Mouse (Mus musculus) liver, adult 2 months (tissue): Measurements from ENCODE around the gene Osbpl10.

ENCODE experiments used
- CTCF ChIP-seq: fragments of 200-500 bp; IDR thresholded peaks from 2 replicates; pipeline ENCODE4 v1.5.1; 2011; ENCODE audit warnings: low read depth, low read length, control low read depth
- POLR2A ChIP-seq: fragments of 200-500 bp; IDR thresholded peaks from 2 replicates; pipeline ENCODE4 v1.6.1; 2011; ENCODE audit warnings: low read length, control low read depth; ENCODE audit not compliant: insufficient read depth; ENCODE audit errors: extremely low read depth

- no peak for TF ChIP-seq POLR2A
- TF ChIP-seq CTCF: no peak
These were observed 52.2 kb downstream of the Osbpl10 start for GRCm38 (mm10) chr9:115030581-115030980.
